8 mouse cellular contexts compared by ENCODE assay signal in the genomic region with DNA sequence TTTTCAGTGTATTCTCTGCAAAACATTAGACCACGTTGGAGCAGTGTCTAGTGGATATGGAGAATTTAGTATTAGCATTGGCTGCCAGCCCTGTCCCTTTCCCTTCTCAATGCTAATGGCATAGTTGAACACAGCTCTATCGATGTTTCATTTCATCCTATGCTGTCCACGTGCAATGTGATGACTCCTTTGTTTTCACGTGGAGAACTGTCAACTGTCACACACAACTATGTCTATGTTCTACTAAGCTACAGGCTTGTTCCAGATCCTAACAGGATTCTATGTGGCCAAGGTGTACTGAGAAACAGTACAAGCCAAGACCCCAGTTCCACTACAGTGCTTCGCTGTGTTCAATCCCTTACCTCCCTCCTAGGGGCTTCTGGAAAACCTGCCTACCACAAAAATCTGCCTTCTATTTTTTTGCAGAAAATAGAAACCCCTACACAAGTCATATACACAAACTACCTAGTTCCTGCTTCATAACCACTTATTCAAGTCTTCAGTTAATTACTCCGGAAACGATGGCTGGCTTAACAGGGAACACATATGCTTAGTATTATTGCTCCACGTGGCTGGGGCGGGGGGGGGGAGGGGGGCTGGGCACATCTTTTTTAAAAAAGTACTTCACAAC. TPM values are rescaled to one million over a fixed set of nuclear protein-coding genes. Genes with fewer than 3 reads are reported as not detected.
DNase-seq lines count a peak whose midpoint lies in the region; ATAC-seq and TF ChIP-seq lines count a peak whose summit lies in the region.

No protein-coding gene starts in this region.

- no peak for DNase-seq in kidney, adult 2 months
- DNase-seq in kidney, adult 11 months = no peak
- DNase-seq in MEL (ENCODE audit: low read depth, low spot score) = peak; percentile 21
- no peak for DNase-seq in cerebellum, postnatal 25 days
- DNase-seq in left cerebral cortex, adult 8-10 months (ENCODE audit: low spot score in 2 of 2) = no peak

- TF ChIP-seq CTCF in kidney, adult 2 months (conservative IDR thresholded peaks at IDR 0.05; ENCODE audit: insufficient read depth, insufficient read length, low read depth, low read length) = no peak
- no peak for TF ChIP-seq CTCF in MEL (IDR thresholded peaks at IDR 0.05 in 2 of 3, conservative IDR thresholded peaks at IDR 0.05 in 1 of 3; ENCODE audit: control insufficient read depth in 1 of 3, insufficient read depth in 1 of 3, low read depth in 2 of 3, low read length in 3 of 3, poor library complexity in 1 of 3, severe bottlenecking in 1 of 3)

- H3K79me2 ChIP-seq in MEL (ENCODE audit: control insufficient read depth, insufficient read depth, low read length, poor library complexity) = peaks cover 55% of the 10 kb centered on the region

- no peak for ATAC-seq in hindbrain, embryonic 13.5 days (ENCODE audit: low FRiP score)
- no peak for ATAC-seq in midbrain, embryonic 12.5 days (ENCODE audit: low FRiP score, low read depth)
- ATAC-seq in frontal cortex, adult (ENCODE audit: low TSS enrichment) = no peak

- no peak for TF ChIP-seq POLR2A in kidney, adult 2 months (IDR thresholded peaks at IDR 0.05; ENCODE audit: low read depth, low read length)
- TF ChIP-seq POLR2A in MEL (IDR thresholded peaks at IDR 0.05; ENCODE audit: control insufficient read depth in 1 of 2, insufficient read depth in 1 of 2, low read depth in 1 of 2, low read length in 2 of 2, poor library complexity in 1 of 2) = no peak

- 8% methylated on average over 9 of the region's 9 CpGs for whole genome bisulfite sequencing in kidney, adult 2 months
- 8% methylated on average over 9 of the region's 9 CpGs for WGBS in hindbrain, embryonic 13.5 days
- 15% methylated on average over 9 of the region's 9 CpGs for WGBS in midbrain, embryonic 12.5 days

- H3K4me3 ChIP-seq in kidney, adult 2 months (ENCODE audit: insufficient read depth, low read depth, low read length) = peak overlapping the region; percentile 71
- H3K4me3 ChIP-seq in MEL (ENCODE audit: control insufficient read depth in 1 of 2, insufficient read depth in 1 of 2, low read depth in 2 of 2, low read length in 2 of 2) = peak overlapping the region; percentile 50 to 97
- peak overlapping the region; percentile 94 for H3K4me3 ChIP-seq in hindbrain, embryonic 13.5 days
- peak overlapping the region; percentile 90 for H3K4me3 ChIP-seq in midbrain, embryonic 12.5 days

- H3K4me2 ChIP-seq in hindbrain, embryonic 13.5 days = peak overlapping the region; percentile 73
- H3K4me2 ChIP-seq in midbrain, embryonic 12.5 days (replicated peaks) = peak overlapping the region; percentile 79

- peaks cover 14% of the 10 kb centered on the region for H3K4me1 ChIP-seq in kidney, adult 2 months (ENCODE audit: control insufficient read depth, insufficient read depth, low read length)
- H3K4me1 ChIP-seq in MEL (ENCODE audit: control insufficient read depth in 1 of 2, insufficient read depth in 2 of 2, low read length in 2 of 2) = peaks cover 5 to 6% of the 10 kb centered on the region in 2 experiments; a peak in 3 of 4 replicates
- peaks cover 38% of the 10 kb centered on the region for H3K4me1 ChIP-seq in hindbrain, embryonic 13.5 days (replicated peaks)
- H3K4me1 ChIP-seq in midbrain, embryonic 12.5 days = peaks cover 39% of the 10 kb centered on the region

- TF ChIP-seq RAD21 in MEL (IDR thresholded peaks at IDR 0.05; ENCODE audit: low read depth, low read length) = no peak

- no peaks in the 10 kb centered on the region for H3K36me3 ChIP-seq in kidney, adult 2 months (ENCODE audit: control insufficient read depth, insufficient read depth, low read length)
- H3K36me3 ChIP-seq in MEL (ENCODE audit: control insufficient read depth in 1 of 2, insufficient read depth in 2 of 2, low read length in 2 of 2) = peaks cover 3 to 36% of the 10 kb centered on the region in 2 experiments
- H3K36me3 ChIP-seq in hindbrain, embryonic 13.5 days = no peaks in the 10 kb centered on the region
- no peaks in the 10 kb centered on the region for H3K36me3 ChIP-seq in midbrain, embryonic 12.5 days

- no peak overlapping the region; the same call in 1 of the 2 replicates for H3K27ac ChIP-seq in kidney, adult 2 months (ENCODE audit: insufficient read depth, low read depth, low read length)
- H3K27ac ChIP-seq in MEL (ENCODE audit: control insufficient read depth, low read depth, low read length) = peak overlapping the region; percentile 83
- no peak overlapping the region for H3K27ac ChIP-seq in hindbrain, embryonic 13.5 days
- no peak overlapping the region for H3K27ac ChIP-seq in midbrain, embryonic 12.5 days (replicated peaks)

- TF ChIP-seq EP300 in MEL (IDR thresholded peaks at IDR 0.05; ENCODE audit: low read depth in 1 of 2, low read length in 2 of 2) = no peak

- H3K9ac ChIP-seq in MEL (ENCODE audit: control insufficient read depth, low read depth, low read length, poor library complexity, severe bottlenecking) = peak overlapping the region; percentile 99
- H3K9ac ChIP-seq in hindbrain, embryonic 13.5 days = peak overlapping the region; percentile 98
- peak overlapping the region; percentile 100 for H3K9ac ChIP-seq in midbrain, embryonic 12.5 days (replicated peaks)

- no peaks in the 10 kb centered on the region for H3K9me3 ChIP-seq in MEL (replicated peaks; ENCODE audit: insufficient read depth, low read length)
- no peaks in the 10 kb centered on the region for H3K9me3 ChIP-seq in hindbrain, embryonic 13.5 days
- no peaks in the 10 kb centered on the region for H3K9me3 ChIP-seq in midbrain, embryonic 12.5 days

- H3K27me3 ChIP-seq in kidney, adult 2 months (replicated peaks; ENCODE audit: control insufficient read depth, insufficient read depth, low read length) = no peaks in the 10 kb centered on the region
- H3K27me3 ChIP-seq in MEL (ENCODE audit: control insufficient read depth in 1 of 2, insufficient read depth in 2 of 2, low read length in 2 of 2) = peaks cover 0 to 2% of the 10 kb centered on the region in 2 experiments; a peak in 1 of 4 replicates
- H3K27me3 ChIP-seq in hindbrain, embryonic 13.5 days = no peaks in the 10 kb centered on the region
- no peaks in the 10 kb centered on the region for H3K27me3 ChIP-seq in midbrain, embryonic 12.5 days

TF ChIP-seq in MEL, 35 proteins besides CTCF, POLR2A, EP300 and RAD21:
- TF ChIP-seq MAFK (IDR thresholded peaks at IDR 0.05; ENCODE audit: borderline replicate concordance, low read depth, low read length) = no peak
- peak; percentile 61; the same call in 1 of the 2 replicates for TF ChIP-seq MYC (IDR thresholded peaks at IDR 0.05; ENCODE audit: low read depth, low read length)
- TF ChIP-seq SIN3A (IDR thresholded peaks at IDR 0.05; ENCODE audit: low read length) = peak; percentile 90
- peak; percentile 98 for TF ChIP-seq MXI1 (IDR thresholded peaks at IDR 0.05; ENCODE audit: low read depth, low read length)
- peak; percentile 71 for TF ChIP-seq MAX (IDR thresholded peaks at IDR 0.05; ENCODE audit: low read length)
- no peak for TF ChIP-seq ELF1 (IDR thresholded peaks at IDR 0.05; ENCODE audit: low read depth, low read length)
- no peak for TF ChIP-seq ZKSCAN1 (IDR thresholded peaks at IDR 0.05; ENCODE audit: low read depth, low read length)
- TF ChIP-seq NRF1 (IDR thresholded peaks at IDR 0.05; ENCODE audit: insufficient read depth, low read depth, low read length, poor library complexity, severe bottlenecking) = no peak

RNA-seq across cellular contexts. Expression of a gene that starts 1.4 kb away (rescaled TPM):
- polyA plus RNA-seq in kidney, adult 2 months (2012; rRNA removed) = 16.0 and 20.5 TPM in 2 replicates
- 34.6 and 35.3 TPM in 2 replicates for total RNA-seq in MEL (2012; rRNA removed)
- 100 to 1,000 TPM in 1 of 2 experiments, not detected in 1; 104 TPM for polyA plus RNA-seq in MEL (2012; ENCODE audit: insufficient read depth in 1 of 2, insufficient read length in 2 of 2, low read depth in 1 of 2, low replicate concordance in 2 of 2, missing spikeins in 1 of 2)
- 187 and 200 TPM in 2 replicates for polyA plus RNA-seq in hindbrain, embryonic 13.5 days (2015; fragmentation: Nextera tagmentation; extraction: Ambion mirVana)
- polyA plus RNA-seq in midbrain, embryonic 12.5 days (2016; fragmentation: Nextera tagmentation; extraction: Ambion mirVana) = 201 and 221 TPM in 2 replicates
- total RNA-seq in left cerebral cortex, adult 8-10 months (2022) = 100 to 1,000 TPM in 1 of 4 experiments, 10 to 100 TPM in 3; 83.0 to 105 (median 89.5) TPM

RNA-seq across cellular contexts. Expression of a gene that starts 27.9 kb away (rescaled TPM):
- 31.8 and 44.8 TPM in 2 replicates for polyA plus RNA-seq in kidney, adult 2 months (2012; rRNA removed)
- 0.12 and 0.13 TPM in 2 replicates for total RNA-seq in MEL (2012; rRNA removed)
- under 1 TPM in 1 of 2 experiments, not detected in 1; 0.19 TPM for polyA plus RNA-seq in MEL (2012; ENCODE audit: insufficient read depth in 1 of 2, insufficient read length in 2 of 2, low read depth in 1 of 2, low replicate concordance in 2 of 2, missing spikeins in 1 of 2)
- polyA plus RNA-seq in hindbrain, embryonic 13.5 days (2015; fragmentation: Nextera tagmentation; extraction: Ambion mirVana) = 20.8 and 26.1 TPM in 2 replicates
- 26.7 and 30.9 TPM in 2 replicates for polyA plus RNA-seq in midbrain, embryonic 12.5 days (2016; fragmentation: Nextera tagmentation; extraction: Ambion mirVana)
- 10 to 100 TPM; 54.0 to 68.6 (median 62.9) TPM for total RNA-seq in left cerebral cortex, adult 8-10 months (2022)

Comparison
In these comparisons a context has a peak if more than half of its experiments do, and no peak if none do; other contexts are left out.
1. RNA of a gene that starts 27.9 kb away (polyA plus RNA-seq): 31.8 to 44.8 TPM in kidney, adult 2 months, 26.7 to 30.9 TPM in midbrain, embryonic 12.5 days and 20.8 to 26.1 TPM in hindbrain, embryonic 13.5 days; 0.19 TPM in MEL; every median in the first group is over 10 times any median in the second.
2. Peak in every context shown above with its lines, with median percentiles within 50 percentile points of each other: H3K4me3 ChIP-seq and H3K9ac ChIP-seq.